Mouse (Mus musculus) megakaryocyte-erythroid progenitor cell, adult 5-6 weeks (primary cell): ENCODE results near the gene Ythdf1. TPM values are rescaled to one million over a fixed set of nuclear protein-coding genes. Genes with fewer than 3 reads are reported as not detected.
A peak's percentile ranks its signal among the peaks of the same experiment; 100 is the strongest.

Experiments used
- ATAC-seq: replicated peaks from 2 replicates; pipeline ENCODE4 v1.8.0; 2016; ENCODE audit warnings: mild to moderate bottlenecking, inconsistent platforms; ENCODE audit not compliant: severe bottlenecking, poor library complexity, low FRiP score, low TSS enrichment
- total RNA-seq, 2 experiments: library from RNA; stranded (forward) in 1 of 2; stranded (reverse) in 1 of 2; fragments of 200-1000, 215-1000 nt in 1 of 2; fragments of >200 nt in 1 of 2; fragmentation: Nextera tagmentation in 1 of 2; gene quantifications; 2 replicates each; pipeline ENCODE4 v1.2.3; 2014 to 2017

The Ythdf1 gene
- total RNA-seq (2014; fragmentation: Nextera tagmentation) (58.9 and 67.4 TPM in 2 replicates), total RNA-seq (2017) (26.4 and 38.3 TPM in 2 replicates)

DNA sequence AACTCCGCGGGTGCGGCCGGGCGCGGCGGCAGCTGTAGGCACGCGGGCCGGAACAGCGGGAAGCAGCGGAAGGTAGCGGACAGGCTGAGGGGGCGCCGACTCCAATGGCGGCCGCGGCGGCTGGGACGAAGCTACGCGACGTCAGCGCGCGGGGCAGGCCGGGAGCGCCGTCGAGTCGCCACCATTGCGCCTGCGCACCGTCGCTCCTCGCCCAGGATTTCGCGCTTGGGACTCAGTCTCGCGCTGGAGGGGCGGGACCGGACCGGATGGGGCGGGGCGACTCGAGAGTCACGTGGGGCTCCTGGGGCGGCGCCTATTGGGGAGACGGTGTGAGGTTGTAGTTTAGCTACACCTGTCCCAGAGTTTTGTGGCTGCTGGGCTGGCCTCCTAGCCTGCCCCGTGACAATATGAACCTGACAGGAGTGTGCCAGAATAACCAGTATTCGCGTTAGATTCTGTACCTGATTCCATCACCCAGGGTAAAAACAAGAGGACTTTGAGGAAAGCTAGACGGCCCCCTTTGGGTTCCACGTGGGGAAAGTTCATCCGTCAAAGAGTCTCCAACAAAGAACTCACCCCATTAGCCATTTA, at the start of gene Ythdf1:
Ythdf1 (minus strand) TSS at position 140 of the 591 bp plus-strand sequence.
- ATAC-seq = peak; percentile 89

- peak; percentile 90 for ATAC-seq
Observed at GRCm38 (mm10) chr2:180967010-180967763, 46.4 kb upstream of the Ythdf1 start, which contains the start of gene Arfgap1. TSS of gene Arfgap1 (plus strand) at chr2:180967225.

DNA sequence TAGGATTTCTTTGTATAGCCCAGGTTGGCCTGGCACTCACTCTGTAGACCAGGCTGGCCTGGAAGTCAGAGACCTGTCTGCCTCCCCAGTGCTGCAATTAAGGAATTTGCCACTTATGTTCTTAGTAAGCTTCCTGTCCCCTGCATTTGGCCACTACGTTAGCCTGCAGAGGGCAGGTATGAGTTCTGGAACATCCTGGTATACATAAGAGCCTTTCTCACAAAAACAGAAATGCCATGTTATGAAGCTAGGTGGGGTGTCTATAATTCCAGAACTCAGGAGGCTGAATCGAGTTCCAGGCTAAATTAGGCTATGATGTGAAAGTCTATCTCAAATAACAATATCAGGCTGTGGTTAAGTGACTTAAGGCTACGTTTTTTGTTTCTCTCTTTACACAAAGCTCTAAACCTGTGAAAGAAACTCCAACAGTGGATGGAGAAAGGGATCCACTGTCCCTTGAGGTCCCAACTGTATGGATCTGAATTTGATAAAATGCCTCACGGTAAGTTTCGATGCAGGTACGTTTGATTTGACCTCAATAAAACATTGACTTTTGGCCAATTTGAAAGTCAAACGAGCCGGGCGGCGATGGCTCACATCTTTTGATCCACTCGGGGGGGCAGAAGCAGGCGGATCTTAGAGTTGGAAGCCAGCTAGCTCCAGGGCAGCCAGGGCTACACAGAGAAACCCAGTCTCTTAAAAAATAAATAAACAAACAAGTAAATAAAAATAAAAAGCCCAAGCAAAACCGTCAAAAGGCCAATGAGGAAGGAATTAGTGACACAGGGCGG, 45.5 kb upstream of the Ythdf1 start:
- ATAC-seq = peak; percentile 53

DNA sequence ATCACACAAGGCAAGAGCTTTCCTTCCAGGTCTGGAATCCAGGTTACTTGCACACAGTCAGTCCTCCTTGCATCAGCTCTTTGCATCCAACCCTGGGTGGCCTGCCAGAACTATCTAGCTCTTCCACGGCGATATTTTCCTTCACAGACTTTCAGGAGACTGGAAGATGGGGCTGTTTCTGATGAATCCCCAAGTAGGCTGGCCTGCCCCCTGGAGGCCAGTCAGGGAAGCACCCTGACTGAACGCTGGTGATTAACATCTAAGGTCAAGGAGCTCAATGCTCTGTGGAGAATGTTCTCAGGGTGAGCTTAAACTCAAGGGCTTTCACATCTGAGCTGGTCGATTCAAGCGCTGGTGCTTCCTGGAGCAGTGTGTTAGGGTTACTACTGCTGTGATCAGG, 43.2 kb upstream of the Ythdf1 start:
- peak; percentile 48; the same call in 1 of the 2 replicates for ATAC-seq

DNA sequence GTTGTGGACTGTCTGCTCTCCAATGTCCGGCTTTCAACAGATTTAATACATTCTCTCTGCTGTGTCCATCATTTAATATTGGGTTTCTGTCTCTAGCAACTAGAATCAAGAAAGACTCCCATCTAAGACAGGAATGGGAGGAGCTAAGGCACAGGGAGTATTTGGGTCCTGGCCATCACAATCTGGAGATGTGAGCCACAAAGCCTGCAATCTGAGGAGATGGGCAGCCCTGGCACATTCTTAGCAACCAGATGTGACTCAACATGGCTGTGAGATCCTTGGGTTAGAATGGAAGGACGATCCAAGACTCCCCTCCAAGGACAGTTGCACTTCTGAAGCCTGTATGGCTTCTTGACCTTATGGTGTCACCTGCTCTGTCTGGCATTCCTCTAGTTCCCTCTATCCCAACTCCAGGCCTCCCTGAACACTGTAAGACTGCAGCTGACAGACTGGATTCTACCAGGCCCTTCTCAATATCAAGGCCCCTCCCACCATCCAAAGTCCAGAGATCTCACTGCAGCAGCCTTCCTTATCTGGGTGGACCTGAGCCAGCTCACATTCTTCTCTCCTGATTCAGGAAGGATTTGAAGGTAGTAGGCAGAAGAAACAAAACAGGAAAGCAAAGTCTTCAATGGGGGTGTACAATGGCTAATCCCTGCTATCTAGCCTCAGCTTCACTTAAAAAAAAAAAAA, 42.0 kb upstream of the Ythdf1 start:
- no peak for ATAC-seq

DNA sequence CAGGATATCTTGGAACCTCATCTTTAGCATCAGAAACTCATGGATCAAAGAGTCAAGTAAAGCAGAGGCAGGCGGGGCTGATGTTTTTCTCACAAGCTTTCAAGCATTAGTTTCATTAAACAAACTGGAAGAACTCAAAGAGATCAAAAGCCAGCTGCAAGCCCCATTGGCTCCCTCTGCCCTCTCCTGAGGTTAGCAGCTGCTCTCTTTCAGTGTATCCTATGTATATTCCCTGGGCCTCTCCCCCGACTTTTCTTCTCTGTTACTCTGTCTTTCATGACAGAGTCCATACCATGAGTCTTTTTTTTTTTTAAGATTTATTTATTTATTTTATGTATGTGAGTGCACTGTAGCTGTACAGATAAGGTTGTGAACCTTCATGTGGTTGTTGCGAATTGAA, 39.4 kb upstream of the Ythdf1 start:
- no peak for ATAC-seq

GRCm38 (mm10) chr2:180959605-180960004, 38.9 kb upstream of the Ythdf1 start:
- no peak for ATAC-seq

DNA sequence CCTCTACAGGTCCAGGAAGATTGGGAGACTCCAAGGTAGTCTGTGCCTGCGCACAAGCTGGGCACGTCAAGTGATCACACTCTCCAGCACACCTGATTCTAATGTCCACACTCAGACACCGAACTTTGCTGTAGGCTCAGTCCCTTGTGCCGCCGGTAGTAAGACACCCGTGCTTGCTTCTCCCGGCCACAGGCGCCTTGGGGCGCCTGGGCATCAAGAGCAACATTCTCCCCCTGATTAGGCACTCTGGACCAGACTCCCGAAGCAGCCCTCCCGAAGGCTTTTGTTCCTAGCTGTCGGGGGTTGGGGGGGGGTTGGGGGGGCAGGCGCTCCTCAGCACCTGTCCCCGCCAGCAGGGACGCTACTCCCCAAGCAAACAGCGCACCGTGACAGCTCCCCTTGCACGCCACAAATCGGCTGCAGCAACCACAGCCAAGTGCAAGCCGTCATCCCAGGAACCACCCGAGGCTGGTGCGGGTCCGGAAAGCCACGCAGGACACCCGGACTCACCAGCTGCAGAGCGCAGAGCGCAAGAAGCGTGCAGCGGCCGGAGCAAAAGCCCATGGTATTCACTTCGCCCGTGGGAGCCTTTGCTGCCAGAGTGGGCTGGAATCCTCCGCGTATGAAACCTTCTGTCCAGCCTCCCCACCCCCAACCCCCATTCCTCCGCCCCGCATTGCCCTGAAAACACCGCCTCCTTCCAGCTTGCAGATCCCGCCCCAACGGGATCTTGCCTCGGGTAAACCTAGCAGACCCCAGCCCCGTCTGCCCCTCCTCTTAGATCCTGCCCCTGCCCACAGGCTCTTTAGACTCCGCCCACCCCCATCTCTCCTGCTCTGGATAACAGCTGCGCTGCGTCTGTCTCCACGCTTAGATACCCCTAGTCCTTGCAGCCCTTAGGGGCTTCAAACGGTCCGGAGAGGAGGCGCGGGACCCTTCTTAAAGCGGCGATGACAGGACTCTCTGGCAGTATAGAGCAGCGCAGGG, 33.6 kb upstream of the Ythdf1 start, which contains the start of gene Nkain4:
Nkain4 (minus strand) TSS at position 639 of the 987 bp plus-strand sequence.
- 0 out of 2 replicates have a peak, but pooled peaks have one; percentile 17 for ATAC-seq

DNA sequence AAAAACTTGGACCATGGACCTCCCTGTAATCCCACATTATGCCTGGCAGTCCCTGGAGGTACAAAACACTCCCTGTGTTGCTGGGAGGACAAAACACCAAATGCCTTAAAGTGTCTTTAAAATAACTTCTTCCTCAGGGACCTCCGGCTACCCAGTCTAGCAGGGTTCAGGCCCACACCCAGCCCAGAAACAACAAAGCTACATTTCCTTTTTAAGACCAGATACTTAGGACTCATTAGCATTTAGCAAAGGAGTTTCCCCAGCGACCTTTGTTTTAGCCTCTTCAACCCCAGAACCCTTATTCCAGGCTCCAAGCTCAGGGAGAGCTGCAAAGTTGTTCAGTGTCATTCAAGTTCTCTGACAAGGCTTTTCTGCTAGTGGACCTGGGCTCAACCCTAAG, 32.9 kb upstream of the Ythdf1 start:
- no peak for ATAC-seq

DNA sequence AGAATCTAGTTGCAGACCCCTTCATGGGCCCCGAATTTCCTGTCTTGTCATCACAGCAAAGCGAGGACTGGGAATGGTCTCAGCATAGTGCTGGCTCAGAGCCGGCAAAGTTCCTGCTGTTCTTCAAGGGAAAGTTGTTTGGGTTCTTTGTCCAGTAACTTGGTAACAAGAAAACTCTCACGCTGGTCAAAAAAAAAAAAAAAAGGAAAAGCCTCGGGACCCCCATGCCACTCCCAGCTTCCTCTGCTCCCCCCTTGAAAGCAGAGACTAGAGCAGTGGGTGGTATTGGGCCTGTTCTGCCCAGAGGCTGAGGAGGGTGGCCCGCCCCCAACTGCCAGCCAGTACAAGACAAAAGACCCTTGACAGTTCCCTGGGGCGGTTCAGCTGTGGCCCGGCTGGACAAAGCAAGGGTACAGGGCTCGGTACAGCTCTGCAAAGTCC, 32.0 kb upstream of the Ythdf1 start:
- ATAC-seq = no peak

DNA sequence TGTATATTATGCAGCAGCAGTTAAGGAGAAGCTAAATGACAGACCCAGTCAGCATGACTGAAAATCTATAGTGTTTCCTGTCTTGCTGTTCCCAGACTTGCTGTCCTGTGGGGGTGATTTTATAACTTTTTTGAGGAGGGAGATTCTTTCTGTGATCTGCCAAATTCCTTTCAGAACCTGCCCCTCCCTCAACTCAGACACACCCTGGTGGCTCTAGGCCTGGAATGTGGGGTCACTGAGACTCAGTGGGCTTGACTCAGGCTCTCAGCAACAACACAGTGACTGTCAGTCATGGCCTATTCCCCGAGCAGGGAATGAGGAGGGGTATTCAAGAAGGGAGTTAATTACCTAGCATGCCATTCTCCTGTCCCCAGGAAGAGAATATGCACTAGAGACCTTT, 29.2 kb upstream of the Ythdf1 start:
- no peak for ATAC-seq

GRCm38 (mm10) chr2:180941869-180942268, 21.1 kb upstream of the Ythdf1 start:
- no peak for ATAC-seq

GRCm38 (mm10) chr2:180940187-180940586, 19.4 kb upstream of the Ythdf1 start:
- ATAC-seq = peak; percentile 83

GRCm38 (mm10) chr2:180932418-180932817, 11.7 kb upstream of the Ythdf1 start:
- no peak for ATAC-seq

- no peak for ATAC-seq
Observed at GRCm38 (mm10) chr2:180928723-180929122, 8.0 kb upstream of the Ythdf1 start, which contains the start of gene Birc7. TSS of gene Birc7 (plus strand) at chr2:180929023.

- peak; percentile 64 for ATAC-seq
Observed at GRCm38 (mm10) chr2:180925176-180925575, 4.4 kb upstream of the Ythdf1 start.

GRCm38 (mm10) chr2:180922739-180923138, 2.0 kb upstream of the Ythdf1 start:
- no peak for ATAC-seq
